Mouse (Mus musculus) thymus, adult 2 months (tissue): ENCODE data around the gene Mapkapk3.

ENCODE experiments used
- CTCF ChIP-seq: fragments of 200-500 bp; IDR thresholded peaks from 2 replicates; pipeline ENCODE4 v1.5.1; 2012; ENCODE audit warnings: mild to moderate bottlenecking, control low read depth, low read length, moderate library complexity, borderline replicate concordance; ENCODE audit not compliant: control insufficient read depth, poor library complexity, insufficient read depth; ENCODE audit errors: extremely low read depth
- POLR2A ChIP-seq: fragments of 200-500 bp; IDR thresholded peaks from 2 replicates; pipeline ENCODE4 v1.6.1; 2012; ENCODE audit warnings: mild to moderate bottlenecking, low read length, control low read depth, moderate library complexity; ENCODE audit not compliant: control insufficient read depth, poor library complexity, insufficient read depth; ENCODE audit errors: extremely low read depth

DNA sequence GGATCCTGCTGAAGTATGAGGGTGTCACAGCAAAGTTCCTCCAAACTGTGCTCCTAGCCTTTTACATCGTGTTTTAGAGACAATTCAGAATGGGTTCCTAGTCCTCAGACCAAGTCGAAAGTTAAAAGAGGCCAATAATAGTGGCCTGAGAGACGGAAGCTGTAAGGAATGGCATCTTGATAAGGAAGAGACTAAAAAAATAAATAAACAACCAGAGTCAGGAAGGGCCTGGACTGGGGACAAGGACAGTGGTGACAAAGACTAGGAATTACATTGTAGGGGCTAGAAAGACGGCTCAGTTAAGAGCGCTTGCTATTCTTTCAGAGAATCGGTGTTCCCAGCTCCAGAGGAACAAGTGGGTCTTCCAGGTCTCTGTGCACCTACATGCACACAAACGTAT is 12.9 kb upstream of the Mapkapk3 start:
- no peak for TF ChIP-seq CTCF
- TF ChIP-seq POLR2A: no peak
